9 mouse cellular contexts compared by ENCODE assay signal in the genomic region with DNA sequence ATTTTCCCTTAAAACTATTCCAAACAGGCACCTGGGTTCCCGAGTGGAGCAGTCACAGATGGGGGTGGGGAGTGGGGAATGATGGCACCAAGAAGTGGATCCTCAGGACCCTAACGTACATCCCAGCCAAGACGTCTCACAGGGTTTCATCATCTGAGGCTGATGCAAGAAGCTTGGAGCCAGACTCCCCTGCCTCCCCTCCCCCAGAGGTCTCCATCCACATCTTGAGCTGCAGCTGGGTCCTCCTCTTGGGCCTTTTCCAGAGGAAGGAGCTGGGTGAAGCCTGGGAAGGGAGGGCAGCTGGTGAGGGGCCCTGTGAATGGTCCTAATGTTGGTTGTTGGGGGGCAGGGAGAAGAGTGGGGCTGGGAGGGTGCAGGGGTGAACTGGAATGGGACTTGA. TPM values are rescaled to one million over a fixed set of nuclear protein-coding genes. Genes with fewer than 3 reads are reported as not detected.
DNase-seq lines count a peak whose midpoint lies in the region; ATAC-seq and TF ChIP-seq lines count a peak whose summit lies in the region.
"Had no signal": no experiment of that assay in that cellular context is flagged by ENCODE, and none has a peak within 500 bp of the region (broad histone marks: within the 10 kb centered on the region; RNA-seq: fewer than 3 reads in every experiment).

No protein-coding gene starts in this region.

- no peak for TF ChIP-seq EP300 in liver, postnatal 0 days (IDR thresholded peaks at IDR 0.05; ENCODE audit: low read depth)

- H3K4me3 ChIP-seq in layer of hippocampus, adult 2 months = no peak overlapping the region
- H3K4me3 ChIP-seq in forebrain, postnatal 0 days (ENCODE audit: low read depth, low read length) = no peak overlapping the region
- H3K4me3 ChIP-seq in liver, postnatal 0 days (ENCODE audit: low read depth, low read length) = no peak overlapping the region

- ATAC-seq in forebrain, postnatal 0 days = no peak
- ATAC-seq in liver, postnatal 0 days = no peak

- no peaks in the 10 kb centered on the region for H3K27me3 ChIP-seq in forebrain, postnatal 0 days (ENCODE audit: insufficient read depth, low read length)
- H3K27me3 ChIP-seq in liver, postnatal 0 days (ENCODE audit: insufficient read depth, low read length) = peaks cover 16% of the 10 kb centered on the region; the same call in 1 of the 2 replicates

- TF ChIP-seq CTCF in layer of hippocampus, adult 2 months (conservative IDR thresholded peaks at IDR 0.05) = no peak
- TF ChIP-seq CTCF in forebrain, postnatal 0 days (IDR thresholded peaks at IDR 0.05; ENCODE audit: low read depth) = no peak
- TF ChIP-seq CTCF in liver, postnatal 0 days (IDR thresholded peaks at IDR 0.05; ENCODE audit: low read depth) = no peak

- DNase-seq in layer of hippocampus, adult 2 months (ENCODE audit: low spot score in 2 of 2) = no peak
- no peak for DNase-seq in layer of hippocampus, adult 8-10 months (ENCODE audit: low spot score in 2 of 2)
- DNase-seq in MN1 (ENCODE audit: low spot score) = peak; percentile 83
- DNase-seq in forebrain, postnatal 0 days = peak; percentile 30
- DNase-seq in liver, postnatal 0 days = no peak
- no peak for DNase-seq in embryo, embryonic 11 days
- no peak for DNase-seq in kidney, postnatal 4 days
- DNase-seq in layer of hippocampus, postnatal 25 days (ENCODE audit: extremely low spot score in 1 of 2, low spot score in 1 of 2) = no peak
- DNase-seq: cerebellum, adult 8-10 months had no signal

- H3K36me3 ChIP-seq in forebrain, postnatal 0 days (ENCODE audit: insufficient read depth) = no peaks in the 10 kb centered on the region
- H3K36me3 ChIP-seq in liver, postnatal 0 days (replicated peaks; ENCODE audit: insufficient read depth, low read length) = no peaks in the 10 kb centered on the region

- 52% methylated on average over 3 of the region's 3 CpGs for WGBS in forebrain, postnatal 0 days
- WGBS in liver, postnatal 0 days (ENCODE audit: insufficient replicate concordance) = 46% methylated on average over 3 of the region's 3 CpGs

- no peak overlapping the region for H3K9ac ChIP-seq in forebrain, postnatal 0 days
- no peak overlapping the region for H3K9ac ChIP-seq in liver, postnatal 0 days (replicated peaks)

- peaks cover 16% of the 10 kb centered on the region for H3K4me1 ChIP-seq in forebrain, postnatal 0 days (ENCODE audit: insufficient read depth)
- peaks cover 57% of the 10 kb centered on the region for H3K4me1 ChIP-seq in liver, postnatal 0 days (ENCODE audit: insufficient read depth)

- peak overlapping the region; percentile 81 for H3K4me2 ChIP-seq in forebrain, postnatal 0 days (ENCODE audit: low read depth)
- peak overlapping the region; percentile 90 for H3K4me2 ChIP-seq in liver, postnatal 0 days (ENCODE audit: low read depth, low read length)

- H3K27ac ChIP-seq in layer of hippocampus, adult 2 months = peak overlapping the region; percentile 39; the same call in 1 of the 2 replicates
- H3K27ac ChIP-seq in forebrain, postnatal 0 days (ENCODE audit: low read depth, low read length) = peak overlapping the region; percentile 95
- H3K27ac ChIP-seq in liver, postnatal 0 days (ENCODE audit: low read depth) = no peak overlapping the region

- H3K9me3 ChIP-seq in forebrain, postnatal 0 days (ENCODE audit: low read length) = no peaks in the 10 kb centered on the region
- H3K9me3 ChIP-seq in liver, postnatal 0 days (ENCODE audit: low read length) = no peaks in the 10 kb centered on the region

RNA-seq across cellular contexts. Expression of gene Kif21b, which starts 1.1 kb away (rescaled TPM):
- total RNA-seq in layer of hippocampus, adult 2 months (2021) = 10 to 100 TPM; 33.9 to 36.5 TPM
- 10 to 100 TPM; 42.0 to 44.3 (median 42.9) TPM for total RNA-seq in layer of hippocampus, adult 8-10 months (2022)
- total RNA-seq in forebrain, postnatal 0 days (2014; rRNA removed) = 120 and 135 TPM in 2 replicates
- 24.8 and 29.2 TPM in 2 replicates for polyA plus RNA-seq in forebrain, postnatal 0 days (2015; fragmentation: Nextera tagmentation; extraction: Ambion mirVana)
- polyA plus RNA-seq in liver, postnatal 0 days (2015; fragmentation: Nextera tagmentation; extraction: Ambion mirVana) = 0.91 and 1.1 TPM in 2 replicates
- 10 to 100 TPM; 35.0 to 54.8 TPM for total RNA-seq in layer of hippocampus, postnatal 25 days (2021)

Comparison
In these comparisons a context has a peak if more than half of its experiments do, and no peak if none do; other contexts are left out.
1. DNase-seq: peak in MN1 (single experiment) and forebrain, postnatal 0 days (single experiment); none in layer of hippocampus, adult 2 months (0 of 2), layer of hippocampus, adult 8-10 months (0 of 2), liver, postnatal 0 days (single experiment), embryo, embryonic 11 days (single experiment), kidney, postnatal 4 days (0 of 2) and layer of hippocampus, postnatal 25 days (0 of 2).